Mouse (Mus musculus): ENCODE data around the gene Fgb.

- no peak for TF ChIP-seq POLR2A (IDR thresholded peaks at IDR 0.05; ENCODE audit: insufficient read length, low read depth)
- TF ChIP-seq POLR2AphosphoS2 (IDR thresholded peaks at IDR 0.05; ENCODE audit: insufficient read length, low read depth), result no peak
- no peak for TF ChIP-seq TCF12 (IDR thresholded peaks at IDR 0.05; ENCODE audit: insufficient read depth, poor library complexity, severe bottlenecking)
- TF ChIP-seq MYOD1 (IDR thresholded peaks at IDR 0.05; ENCODE audit: control insufficient read depth in 1 of 3, insufficient read length in 2 of 3, low read depth in 2 of 3), result no peak
Observed at GRCm38 (mm10) chr3:82996656-82997055, 53.0 kb downstream of the Fgb start.
